Mouse (Mus musculus): ENCODE results near the gene Gchfr. TPM values are rescaled to one million over a fixed set of nuclear protein-coding genes. Genes with fewer than 3 reads are reported as not detected.

Gchfr gene
- total and polyA plus RNA-seq, 2 experiments from 2014 or later = 9.8 to 16.8 TPM

- ATAC-seq (no peak), DNase-seq (ENCODE audit: low spot score) (no peak)
- H3K27me3 ChIP-seq (ENCODE audit: insufficient read depth, low read length) = no peaks in the 10 kb centered on the region
- H3K4me3 ChIP-seq (ENCODE audit: low read length) = no peak overlapping the region
- H3K9ac ChIP-seq (replicated peaks; ENCODE audit: low read length) = no peak overlapping the region
- H3K27ac ChIP-seq = no peak overlapping the region
- peaks cover 50% of the 10 kb centered on the region for H3K36me3 ChIP-seq (ENCODE audit: insufficient read depth, low read length)
- H3K4me2 ChIP-seq (ENCODE audit: low read depth, low read length) = no peak overlapping the region
- no peaks in the 10 kb centered on the region for H3K9me3 ChIP-seq (ENCODE audit: low read length)
- TF ChIP-seq CTCF (IDR thresholded peaks at IDR 0.05; ENCODE audit: low read depth) = no peak
- WGBS = 91% methylated on average over 6 of the region's 6 CpGs
- 0 out of 2 replicates have a peak, but pooled peaks cover 5% of the 10 kb centered on the region for H3K4me1 ChIP-seq (ENCODE audit: insufficient read depth, low read length)
These were observed 15.3 kb upstream of the Gchfr start for GRCm38 (mm10) chr2:119152255-119152654.

GRCm38 (mm10) chr2:119154683-119155082 is 12.9 kb upstream of the Gchfr start:
- no peak for ATAC-seq
- 0 out of 2 replicates have a peak, but pooled peaks cover 5% of the 10 kb centered on the region for H3K4me1 ChIP-seq (ENCODE audit: insufficient read depth, low read length)
- peaks cover 33% of the 10 kb centered on the region for H3K36me3 ChIP-seq (ENCODE audit: insufficient read depth, low read length)
- no peak overlapping the region for H3K27ac ChIP-seq
- no peak overlapping the region for H3K4me2 ChIP-seq (ENCODE audit: low read depth, low read length)
- TF ChIP-seq CTCF (IDR thresholded peaks at IDR 0.05; ENCODE audit: low read depth) = no peak
- 73% methylated on average over 2 of the region's 2 CpGs for WGBS
- H3K9ac ChIP-seq (replicated peaks; ENCODE audit: low read length) = no peak overlapping the region
- no peak for DNase-seq (ENCODE audit: low spot score)
- H3K9me3 ChIP-seq (ENCODE audit: low read length) = no peaks in the 10 kb centered on the region
- no peak overlapping the region for H3K4me3 ChIP-seq (ENCODE audit: low read length)
- H3K27me3 ChIP-seq (ENCODE audit: insufficient read depth, low read length) = no peaks in the 10 kb centered on the region

- Histone ChIP-seq H3K27ac (no peak overlapping the region), H3K4me2 (ENCODE audit: low read depth, low read length) (peak overlapping the region; percentile 96), H3K27me3 (ENCODE audit: insufficient read depth, low read length) (no peaks in the 10 kb centered on the region), H3K4me1 (ENCODE audit: insufficient read depth, low read length) (0 out of 2 replicates have a peak, but pooled peaks cover 5% of the 10 kb centered on the region), H3K4me3 (ENCODE audit: low read length) (no peak overlapping the region; the same call in 1 of the 2 replicates), H3K36me3 (ENCODE audit: insufficient read depth, low read length) (peaks cover 27% of the 10 kb centered on the region), H3K9ac (replicated peaks; ENCODE audit: low read length) (no peak overlapping the region), H3K9me3 (ENCODE audit: low read length) (no peaks in the 10 kb centered on the region)
- no peak for ATAC-seq
- no peak for TF ChIP-seq CTCF (IDR thresholded peaks at IDR 0.05; ENCODE audit: low read depth)
- DNase-seq (ENCODE audit: low spot score) = no peak
- 87% methylated on average over 9 of the region's 9 CpGs for WGBS
These were observed 12.2 kb upstream of the Gchfr start for GRCm38 (mm10) chr2:119155388-119155787.

GRCm38 (mm10) chr2:119156081-119156680 is 11.4 kb upstream of the Gchfr start:
- Histone ChIP-seq H3K4me3 (ENCODE audit: low read length) (peak overlapping the region; percentile 99), H3K27ac (peak overlapping the region; percentile 83), H3K9me3 (ENCODE audit: low read length) (no peaks in the 10 kb centered on the region), H3K4me2 (ENCODE audit: low read depth, low read length) (peak overlapping the region; percentile 96), H3K4me1 (ENCODE audit: insufficient read depth, low read length) (0 out of 2 replicates have a peak, but pooled peaks cover 5% of the 10 kb centered on the region), H3K9ac (replicated peaks; ENCODE audit: low read length) (peak overlapping the region; percentile 91), H3K36me3 (ENCODE audit: insufficient read depth, low read length) (peaks cover 22% of the 10 kb centered on the region), H3K27me3 (ENCODE audit: insufficient read depth, low read length) (no peaks in the 10 kb centered on the region)
- 7% methylated on average over 34 of the region's 34 CpGs for WGBS
- TF ChIP-seq CTCF (IDR thresholded peaks at IDR 0.05; ENCODE audit: low read depth) = no peak
- DNase-seq (ENCODE audit: low spot score) (peak; percentile 12), ATAC-seq (no peak; the same call in 1 of the 2 replicates)

- ATAC-seq (peak; percentile 94), DNase-seq (ENCODE audit: low spot score) (peak; percentile 98)
- under 1% methylated on average over 51 of the region's 57 CpGs for WGBS
- H3K9ac ChIP-seq (replicated peaks; ENCODE audit: low read length) = peak within 1 kb of the TSS; percentile 91
- H3K9me3 ChIP-seq (ENCODE audit: low read length) = no peaks in the 10 kb centered on the region
- peaks cover 15% of the 10 kb centered on the region for H3K36me3 ChIP-seq (ENCODE audit: insufficient read depth, low read length)
- H3K4me2 ChIP-seq (ENCODE audit: low read depth, low read length) = peak within 1 kb of the TSS; percentile 96
- peak within 1 kb of the TSS; percentile 83 for H3K27ac ChIP-seq
- peak within 1 kb of the TSS; percentile 99 for H3K4me3 ChIP-seq (ENCODE audit: low read length)
- no peaks in the 10 kb centered on the region for H3K27me3 ChIP-seq (ENCODE audit: insufficient read depth, low read length)
- TF ChIP-seq CTCF (IDR thresholded peaks at IDR 0.05; ENCODE audit: low read depth) = peak; percentile 42
- 0 out of 2 replicates have a peak, but pooled peaks cover 5% of the 10 kb centered on the region for H3K4me1 ChIP-seq (ENCODE audit: insufficient read depth, low read length)
These were observed 10.6 kb upstream of the Gchfr start, which contains the start of gene Rmdn3 for GRCm38 (mm10) chr2:119156681-119157572. TSS of gene Rmdn3 (minus strand) at chr2:119157034.

GRCm38 (mm10) chr2:119157836-119158235 is 9.7 kb upstream of the Gchfr start:
- H3K27me3 ChIP-seq (ENCODE audit: insufficient read depth, low read length) = no peaks in the 10 kb centered on the region
- H3K9me3 ChIP-seq (ENCODE audit: low read length) = no peaks in the 10 kb centered on the region
- H3K9ac ChIP-seq (replicated peaks; ENCODE audit: low read length) = no peak overlapping the region
- H3K27ac ChIP-seq = no peak overlapping the region
- 0 out of 2 replicates have a peak, but pooled peaks cover 5% of the 10 kb centered on the region for H3K4me1 ChIP-seq (ENCODE audit: insufficient read depth, low read length)
- H3K4me3 ChIP-seq (ENCODE audit: low read length) = no peak overlapping the region
- no peak for ATAC-seq
- DNase-seq (ENCODE audit: low spot score) = no peak
- peaks cover 7% of the 10 kb centered on the region for H3K36me3 ChIP-seq (ENCODE audit: insufficient read depth, low read length)
- no peak for TF ChIP-seq CTCF (IDR thresholded peaks at IDR 0.05; ENCODE audit: low read depth)
- no peak overlapping the region for H3K4me2 ChIP-seq (ENCODE audit: low read depth, low read length)

Measured in hindbrain, postnatal 0 days (tissue).